Mouse (Mus musculus) thymus, postnatal 10 days (tissue): ENCODE measurements around the gene Olfr2.
"Not testable (repeated sequence)": the region's sequence is repeated elsewhere in the genome, so short reads cannot be mapped to it uniquely, and the experiment has no call there.

Source experiments
- DNase-seq, 2 experiments: peaks; one replicate each; pipeline ENCODE4 v3.0.0; 2021; ENCODE audit warnings: low spot score in 2 of 2

Gene Olfr2

GRCm38 (mm10) chr7:107005972-107006371, at the start of gene Olfr2:
TSS of gene Olfr2 (minus strand) at chr7:107006072.
- no peak for DNase-seq

- no peak for DNase-seq
Measured at GRCm38 (mm10) chr7:107047578-107047977, 41.7 kb upstream of the Olfr2 start.

GRCm38 (mm10) chr7:107045833-107046232, 40.0 kb upstream of the Olfr2 start:
- peak in 1 of 2 experiments; percentile 28 for DNase-seq

- no peak for DNase-seq
Measured at GRCm38 (mm10) chr7:107044407-107044806, 38.5 kb upstream of the Olfr2 start.

- no peak for DNase-seq
Measured at GRCm38 (mm10) chr7:107043136-107043535, 37.3 kb upstream of the Olfr2 start.

GRCm38 (mm10) chr7:107039934-107040563, 34.2 kb upstream of the Olfr2 start:
- DNase-seq: no peak

- DNase-seq: no peak
Measured at GRCm38 (mm10) chr7:107030874-107031273, 25.0 kb upstream of the Olfr2 start, which contains the start of gene Olfr713. TSS of gene Olfr713 (plus strand) at chr7:107031174.

- no peak for DNase-seq
Measured at GRCm38 (mm10) chr7:107004169-107004568, 1.7 kb downstream of the Olfr2 start.

- no peak for DNase-seq
Measured at GRCm38 (mm10) chr7:107000798-107001197, 5.1 kb downstream of the Olfr2 start.

- no peak for DNase-seq
Measured at GRCm38 (mm10) chr7:106985236-106985635, 20.6 kb downstream of the Olfr2 start.

- DNase-seq: no peak
Measured at GRCm38 (mm10) chr7:106975353-106975752, 30.5 kb downstream of the Olfr2 start, which contains the start of gene Olfr711. TSS of gene Olfr711 (minus strand) at chr7:106975453.

- DNase-seq: not testable (repeated sequence)
Measured at GRCm38 (mm10) chr7:106967503-106967902, 38.4 kb downstream of the Olfr2 start.

GRCm38 (mm10) chr7:106963837-106964236, 42.0 kb downstream of the Olfr2 start, which contains the start of gene Olfr6:
TSS of gene Olfr6 (minus strand) at chr7:106963937.
- DNase-seq: no peak

- no peak for DNase-seq
Measured at GRCm38 (mm10) chr7:106948212-106948611, 57.7 kb downstream of the Olfr2 start, which contains the start of gene Olfr710. TSS of gene Olfr710 (minus strand) at chr7:106948312.
